Mouse (Mus musculus) lung, adult 2 months (tissue): ENCODE measurements around the gene Ecel1.

Source experiments
- CTCF ChIP-seq: fragments of 200-500 bp; IDR thresholded peaks from 2 replicates; pipeline ENCODE4 v1.5.1; 2011; ENCODE audit warnings: mild to moderate bottlenecking, low read length, control low read depth; ENCODE audit not compliant: insufficient read depth
- POLR2A ChIP-seq: fragments of 200-500 bp; IDR thresholded peaks from 2 replicates; pipeline ENCODE4 v1.6.1; 2011; ENCODE audit warnings: low read depth, mild to moderate bottlenecking, control low read depth, low read length, borderline replicate concordance; ENCODE audit errors: extremely low read depth

DNA sequence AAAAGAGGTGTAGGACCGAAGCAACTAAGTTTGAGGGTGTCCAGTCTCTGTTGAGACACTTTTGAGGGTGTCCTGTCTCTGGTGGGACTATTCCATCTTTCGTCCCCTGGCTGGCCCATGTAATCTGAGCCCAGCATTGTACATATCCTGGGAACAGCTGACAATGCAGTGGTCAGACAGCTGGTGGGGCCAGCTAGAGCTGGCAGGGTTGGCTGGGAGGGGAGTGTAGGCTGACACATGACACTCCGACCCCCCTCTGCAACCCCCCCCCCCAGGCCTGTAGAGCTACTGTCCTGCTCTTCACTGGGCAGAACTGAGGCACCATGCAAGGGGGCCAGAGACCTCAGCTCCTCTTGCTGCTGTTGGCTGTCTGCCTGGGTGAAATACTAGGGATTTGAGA, 49.2 kb upstream of the Ecel1 start:
- no peak for TF ChIP-seq POLR2A
- no peak for TF ChIP-seq CTCF
